Mouse (Mus musculus) E14TG2a.4 (cell line): Measurements from ENCODE around the gene Xpo4.

Experiments used
- H3K27me3 ChIP-seq: 2 replicates; pipeline ENCODE4 v1.6.1; 2014; ENCODE audit warnings: low read length, control low read depth; ENCODE audit not compliant: insufficient read depth
- H3K36me3 ChIP-seq: 2 replicates; pipeline ENCODE4 v1.6.1; 2014; ENCODE audit warnings: low read length, control low read depth; ENCODE audit not compliant: insufficient read depth
- H3K4me1 ChIP-seq: replicated peaks from 2 replicates; pipeline ENCODE4 v1.6.1; 2014; ENCODE audit warnings: low read depth, low read length, control low read depth
- H3K4me3 ChIP-seq: replicated peaks from 2 replicates; pipeline ENCODE4 v1.5.1; 2014; ENCODE audit warnings: mild to moderate bottlenecking, low read length
- H3K9me3 ChIP-seq: 2 replicates; pipeline ENCODE4 v1.6.1; 2014; ENCODE audit warnings: low read length, control low read depth
- CTCF ChIP-seq: conservative IDR thresholded peaks from 2 replicates; pipeline ENCODE4 v1.5.1; 2014; ENCODE audit warnings: low read length
- NANOG ChIP-seq: IDR thresholded peaks from 2 replicates; pipeline ENCODE4 v1.6.1; 2014; ENCODE audit warnings: borderline replicate concordance, low read length, mixed read lengths
- POU5F1 ChIP-seq: IDR thresholded peaks from 2 replicates; pipeline ENCODE4 v1.6.1; 2014; ENCODE audit warnings: low read length, borderline replicate concordance

Gene Xpo4

DNA sequence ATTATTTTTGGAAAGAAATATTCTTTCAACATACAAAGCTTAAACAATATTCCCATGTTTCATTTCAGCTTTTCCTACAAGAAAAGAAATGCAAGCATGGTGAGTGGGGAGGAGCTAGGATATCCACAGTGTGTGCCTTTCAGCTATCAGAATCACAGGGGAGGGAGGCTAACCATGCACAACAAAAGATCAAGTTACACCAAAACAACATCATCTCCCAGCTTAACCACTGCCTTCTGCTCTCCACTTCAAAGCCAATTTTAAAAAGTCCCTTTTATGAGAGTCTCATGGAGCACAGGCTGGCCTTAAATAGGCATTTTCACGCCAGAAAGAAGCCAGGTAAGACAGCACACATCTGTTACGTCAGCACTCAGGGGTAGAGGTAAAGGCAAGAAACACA lies 54.2 kb downstream of the Xpo4 start:
- Histone ChIP-seq H3K36me3 (peaks cover 71% of the 10 kb centered on the region), H3K4me3 (no peak overlapping the region), H3K4me1 (peaks cover 36% of the 10 kb centered on the region), H3K27me3 (no peaks in the 10 kb centered on the region), H3K9me3 (no peaks in the 10 kb centered on the region)
- TF ChIP-seq POU5F1 (no peak), NANOG (no peak), CTCF (no peak)

DNA sequence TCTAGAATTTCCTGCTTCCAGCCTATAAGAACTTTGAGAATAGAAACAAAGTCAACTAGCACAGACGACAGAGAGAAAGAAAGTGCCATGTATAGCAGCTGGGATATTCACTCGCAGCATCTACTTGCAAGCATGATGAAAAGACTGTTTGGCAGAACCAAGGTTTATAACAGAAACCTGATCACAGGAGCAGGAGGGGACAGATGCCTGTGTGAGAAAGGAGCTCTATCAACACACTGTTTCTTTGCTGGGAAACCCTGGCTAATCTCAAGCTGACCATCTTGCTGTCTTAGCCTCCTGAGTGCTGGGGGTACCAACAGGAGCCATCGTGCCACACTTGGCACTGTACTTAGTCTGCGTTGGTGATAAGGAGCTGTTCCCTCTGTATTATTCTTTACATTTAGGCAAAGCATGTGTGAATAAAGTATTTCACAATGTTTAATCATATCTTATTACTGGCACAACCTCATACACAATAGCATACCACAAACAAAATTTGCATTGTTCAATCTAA lies 55.4 kb downstream of the Xpo4 start:
- Histone ChIP-seq H3K36me3 (peaks cover 67% of the 10 kb centered on the region), H3K9me3 (no peaks in the 10 kb centered on the region), H3K4me3 (no peak overlapping the region), H3K4me1 (peaks cover 32% of the 10 kb centered on the region), H3K27me3 (no peaks in the 10 kb centered on the region)
- TF ChIP-seq POU5F1 = no peak
- no peak for TF ChIP-seq CTCF
- no peak for TF ChIP-seq NANOG

DNA sequence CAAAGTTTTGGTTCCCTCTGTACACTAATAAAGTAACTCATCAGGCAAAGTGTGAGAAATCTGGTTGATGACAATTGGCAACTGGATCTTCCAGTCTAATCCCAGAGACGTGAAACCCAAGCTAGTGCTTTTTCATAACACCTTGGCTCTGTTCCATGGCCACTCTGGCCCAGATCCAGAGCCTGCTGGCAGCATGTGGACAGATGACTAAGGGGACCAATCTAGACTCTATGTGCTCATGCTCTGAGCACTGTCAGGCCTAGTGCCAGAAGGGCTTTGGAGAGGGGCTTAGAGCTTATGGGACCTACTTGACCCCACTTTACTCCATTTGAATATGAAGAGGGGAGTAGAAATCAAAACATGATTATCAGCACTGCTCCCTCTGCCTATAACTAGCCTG lies 57.7 kb downstream of the Xpo4 start:
- Histone ChIP-seq H3K9me3 (no peaks in the 10 kb centered on the region), H3K4me3 (no peak overlapping the region), H3K36me3 (peaks cover 79% of the 10 kb centered on the region), H3K27me3 (no peaks in the 10 kb centered on the region), H3K4me1 (peaks cover 32% of the 10 kb centered on the region)
- no peak for TF ChIP-seq NANOG
- no peak for TF ChIP-seq POU5F1
- TF ChIP-seq CTCF = no peak

DNA sequence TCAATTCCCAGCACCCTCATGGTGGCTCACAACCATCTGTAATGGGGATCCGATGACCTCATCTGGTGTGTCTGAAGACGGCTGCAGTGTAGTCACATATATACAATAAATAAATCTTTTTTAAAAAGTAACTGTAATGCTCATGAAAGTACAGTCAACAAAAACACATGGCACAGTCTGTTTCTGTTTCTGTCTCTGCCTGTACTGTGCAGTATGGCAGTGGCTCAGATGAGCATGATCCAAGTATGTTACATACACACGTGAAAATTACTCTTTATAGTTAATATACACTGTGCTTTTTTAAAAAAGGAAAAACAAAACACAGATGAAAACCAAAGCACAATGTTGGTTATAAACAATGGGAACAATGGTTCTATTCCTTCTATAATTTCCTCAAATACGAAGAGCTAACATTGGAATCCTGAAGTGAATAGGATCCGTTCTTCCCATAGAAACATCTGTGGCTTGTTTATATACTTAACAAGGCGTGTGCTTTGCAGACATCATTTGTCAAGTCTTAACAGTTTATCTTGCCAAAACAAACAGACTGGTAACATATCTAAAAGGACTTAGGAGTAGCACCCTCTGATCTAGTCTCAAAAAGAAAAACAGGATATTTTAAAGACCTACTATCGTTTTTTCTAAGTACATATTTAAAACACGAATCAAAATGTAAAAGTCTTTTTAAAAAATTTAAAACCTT lies 58.4 kb downstream of the Xpo4 start:
- H3K4me1 ChIP-seq = peaks cover 27% of the 10 kb centered on the region
- H3K9me3 ChIP-seq = no peaks in the 10 kb centered on the region
- peaks cover 82% of the 10 kb centered on the region for H3K36me3 ChIP-seq
- no peaks in the 10 kb centered on the region for H3K27me3 ChIP-seq
- H3K4me3 ChIP-seq = no peak overlapping the region
- TF ChIP-seq NANOG = no peak
- TF ChIP-seq CTCF = no peak
- no peak for TF ChIP-seq POU5F1

DNA sequence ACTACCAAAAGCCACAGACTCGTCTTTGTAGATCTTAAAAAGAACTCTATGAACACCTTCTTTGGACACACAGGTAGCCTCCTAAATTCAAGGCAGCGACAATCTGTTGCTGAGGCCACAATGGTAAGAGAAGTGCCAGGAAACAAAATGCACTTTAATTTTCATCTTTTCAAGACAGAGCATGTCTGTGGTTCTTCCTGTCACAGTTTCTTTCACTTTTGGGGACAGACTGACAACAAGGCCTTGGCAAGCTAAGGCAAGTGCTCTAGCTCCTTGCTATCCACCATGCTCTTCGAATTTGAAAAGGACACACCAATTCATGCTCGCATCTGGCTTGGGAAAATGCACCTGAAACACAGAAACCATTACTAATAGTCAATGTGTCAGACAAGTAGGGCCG lies 72.0 kb downstream of the Xpo4 start:
- Histone ChIP-seq H3K9me3 (no peaks in the 10 kb centered on the region), H3K36me3 (peaks cover 94% of the 10 kb centered on the region), H3K4me3 (no peak overlapping the region), H3K4me1 (no peaks in the 10 kb centered on the region), H3K27me3 (no peaks in the 10 kb centered on the region)
- no peak for TF ChIP-seq CTCF
- no peak for TF ChIP-seq POU5F1
- no peak for TF ChIP-seq NANOG

DNA sequence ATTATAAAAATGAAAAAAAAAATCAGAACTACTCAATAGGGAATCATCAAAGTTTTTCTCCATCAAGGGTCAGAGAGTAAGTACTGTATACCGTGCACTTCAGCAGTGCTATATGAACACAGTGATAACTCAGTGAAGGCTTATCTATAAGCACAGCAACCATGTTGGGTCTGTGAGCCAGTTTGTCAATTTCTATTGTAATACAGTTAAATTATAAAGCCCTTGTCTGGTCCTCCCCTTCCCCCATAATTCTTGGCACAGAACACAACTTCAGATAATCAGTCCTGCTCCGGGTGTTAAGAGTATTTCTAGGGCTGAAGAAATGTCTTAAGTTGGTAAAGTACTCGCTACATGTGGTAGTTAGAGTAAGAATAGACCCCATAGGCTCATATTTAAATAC lies 73.4 kb downstream of the Xpo4 start:
- Histone ChIP-seq H3K9me3 (no peaks in the 10 kb centered on the region), H3K4me1 (no peaks in the 10 kb centered on the region), H3K4me3 (no peak overlapping the region), H3K36me3 (peaks cover 95% of the 10 kb centered on the region), H3K27me3 (no peaks in the 10 kb centered on the region)
- TF ChIP-seq CTCF (no peak), NANOG (no peak), POU5F1 (no peak)

DNA sequence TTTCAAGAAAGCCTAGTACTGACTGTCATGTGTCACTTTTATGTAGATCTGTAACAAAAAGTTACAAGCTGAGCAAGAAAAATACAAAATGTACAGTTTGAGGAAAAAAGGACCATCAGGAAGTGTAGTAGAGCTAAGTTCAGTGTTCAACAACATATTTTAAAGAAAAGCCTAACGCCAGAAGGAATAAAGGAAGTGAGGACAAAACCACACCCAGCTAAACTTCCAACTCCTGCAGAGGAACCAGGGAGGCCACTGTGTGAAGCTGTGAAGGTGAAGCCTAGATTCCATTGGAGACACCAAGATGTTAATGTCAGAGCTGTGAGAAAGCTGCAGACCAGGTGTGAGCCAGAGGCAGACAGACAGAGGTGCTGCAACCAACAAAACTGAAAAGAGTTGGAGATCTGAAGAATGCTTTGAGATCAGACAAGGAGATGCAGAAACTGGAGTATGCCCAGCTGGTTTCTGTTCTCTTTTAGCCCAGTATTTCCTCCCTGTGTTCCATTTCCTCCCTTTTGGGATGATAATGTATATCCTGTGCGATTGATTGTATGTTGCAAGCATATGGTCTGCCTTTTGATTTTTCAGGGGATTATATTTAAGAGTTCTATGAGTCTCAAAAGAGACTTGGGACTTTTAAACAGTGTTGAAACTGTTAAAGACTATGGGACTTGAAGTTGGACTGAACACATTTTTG lies 88.7 kb downstream of the Xpo4 start:
- Histone ChIP-seq H3K9me3 (no peaks in the 10 kb centered on the region), H3K4me1 (peaks cover 36% of the 10 kb centered on the region), H3K36me3 (peaks cover 44% of the 10 kb centered on the region), H3K27me3 (no peaks in the 10 kb centered on the region), H3K4me3 (no peak overlapping the region)
- TF ChIP-seq POU5F1 (no peak), CTCF (no peak), NANOG (no peak)

DNA sequence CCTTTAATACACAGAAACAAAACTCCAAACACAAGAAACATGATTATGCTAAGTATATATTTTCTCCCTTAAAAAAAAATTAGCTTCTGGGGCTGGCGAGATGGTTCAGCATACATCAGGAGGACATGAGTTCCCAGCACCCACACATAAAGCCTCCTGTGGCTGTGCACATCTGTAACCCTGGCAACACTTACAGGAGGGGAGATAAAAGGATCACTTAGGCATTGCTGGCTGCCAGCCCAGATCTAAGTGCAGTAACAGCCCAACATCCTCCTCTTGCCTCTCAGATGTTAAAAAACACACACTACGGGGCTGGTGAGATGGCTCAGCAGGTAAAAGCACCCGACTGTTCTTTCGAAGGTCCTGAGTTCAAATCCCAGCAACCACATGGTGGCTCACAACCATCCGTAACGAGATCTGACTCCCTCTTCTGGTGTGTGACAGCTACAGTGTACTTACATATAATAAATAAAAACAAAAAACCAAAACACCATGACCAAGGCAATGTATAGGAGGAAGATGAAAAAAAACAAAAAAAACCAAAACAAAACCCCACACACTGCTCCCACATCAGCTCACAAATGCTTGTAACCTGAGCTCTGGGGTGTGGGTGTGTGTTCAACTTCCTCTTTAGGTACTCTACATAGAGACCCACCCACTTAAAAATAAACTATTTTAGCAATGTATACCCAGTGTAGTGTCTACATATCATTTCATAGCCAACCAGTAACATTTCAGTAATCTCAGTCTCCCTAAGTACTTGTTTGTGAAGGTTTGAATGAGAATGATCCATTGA lies 90.2 kb downstream of the Xpo4 start:
- Histone ChIP-seq H3K4me3 (no peak overlapping the region), H3K4me1 (peaks cover 44% of the 10 kb centered on the region), H3K9me3 (no peaks in the 10 kb centered on the region), H3K36me3 (peaks cover 30% of the 10 kb centered on the region), H3K27me3 (no peaks in the 10 kb centered on the region)
- TF ChIP-seq CTCF (no peak), POU5F1 (no peak), NANOG (no peak)
